Mouse (Mus musculus): ENCODE measurements around the gene Klk12.

The Klk12 gene

DNA sequence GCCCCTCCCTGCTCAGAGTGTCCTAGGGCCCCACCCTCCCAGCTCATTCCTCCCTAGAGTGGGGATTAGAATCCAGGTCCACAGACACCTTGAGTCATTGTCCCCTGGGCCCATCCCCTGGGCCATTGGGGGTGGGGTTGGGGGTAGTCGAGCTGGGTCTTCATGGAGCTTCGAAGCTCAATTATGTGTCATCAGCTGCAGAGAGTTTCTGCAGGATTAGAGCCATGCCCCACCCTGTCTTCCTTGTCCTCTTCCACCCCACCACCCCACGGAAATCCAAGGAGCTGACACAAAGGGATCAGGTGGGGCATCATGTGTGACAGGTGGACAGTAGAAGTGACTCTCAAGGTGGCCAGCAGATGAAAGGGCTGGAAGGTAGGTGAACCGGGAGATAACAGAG lies at the start of gene Klk12:
Gene Klk12 (plus strand): TSS at position 301 of the 400 bp plus-strand sequence.
- DNase-seq (ENCODE audit: low read depth, low spot score) = no peak

DNA sequence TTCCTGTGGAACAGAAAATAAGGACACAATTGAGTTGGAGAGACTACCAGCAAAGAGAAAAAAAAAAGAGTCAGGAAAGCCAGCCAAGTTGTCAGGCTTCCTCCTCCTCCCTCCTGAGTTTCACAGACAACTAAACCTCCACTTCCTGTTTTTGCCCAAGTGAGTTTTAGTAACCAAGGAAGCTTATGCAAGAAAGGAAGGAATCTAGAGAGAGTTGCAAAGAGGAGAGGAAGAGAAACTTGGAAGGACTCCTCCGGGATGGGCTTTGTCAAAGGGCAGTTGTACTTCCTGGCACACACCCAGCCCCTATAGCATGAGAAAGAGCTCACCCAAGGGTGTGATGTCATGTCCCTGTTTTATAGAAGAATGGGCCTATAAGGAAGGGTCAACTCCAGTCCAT lies 20.9 kb upstream of the Klk12 start:
- DNase-seq (ENCODE audit: low read depth, low spot score) = peak; percentile 16

DNA sequence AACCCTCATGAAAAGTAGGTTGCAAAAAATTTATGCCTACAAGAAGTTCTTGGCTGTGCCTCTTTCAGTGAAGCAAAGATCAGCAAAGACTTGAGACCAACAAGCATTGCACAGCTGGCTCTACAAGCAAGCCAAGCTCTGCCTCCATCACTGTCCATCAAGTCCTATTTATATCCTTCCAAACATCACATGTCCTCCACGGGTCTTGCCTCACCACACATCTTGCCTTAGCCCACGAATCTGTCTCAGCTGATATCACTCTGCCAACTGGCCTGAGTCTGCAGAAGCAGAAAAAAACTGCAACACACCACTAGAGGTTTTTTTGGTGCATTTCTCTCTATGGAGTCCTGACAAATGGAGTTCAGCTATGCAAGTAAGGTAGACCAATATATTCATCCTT lies 15.9 kb upstream of the Klk12 start:
- peak; percentile 17 for DNase-seq (ENCODE audit: low read depth, low spot score)

DNA sequence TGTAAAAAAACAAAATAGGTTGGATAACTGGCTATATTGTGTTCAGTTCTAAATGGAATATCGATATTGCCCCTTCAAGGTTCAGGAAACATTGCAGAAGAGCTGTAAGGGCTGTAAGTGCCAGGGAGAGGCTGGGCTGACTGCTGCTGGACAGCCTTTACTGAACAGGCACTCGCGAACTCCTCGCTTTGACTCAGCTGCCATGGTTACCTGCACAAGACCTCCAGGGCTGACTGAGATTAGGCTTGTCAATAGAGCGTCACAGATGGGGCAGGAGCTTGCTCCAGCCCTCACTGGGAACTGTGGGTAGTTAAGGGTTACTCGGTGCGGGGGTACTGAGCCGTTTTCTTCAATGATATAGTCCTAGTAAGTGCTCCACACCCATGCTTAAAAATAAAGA lies 2.2 kb upstream of the Klk12 start:
- DNase-seq (ENCODE audit: low read depth, low spot score) = no peak

DNA sequence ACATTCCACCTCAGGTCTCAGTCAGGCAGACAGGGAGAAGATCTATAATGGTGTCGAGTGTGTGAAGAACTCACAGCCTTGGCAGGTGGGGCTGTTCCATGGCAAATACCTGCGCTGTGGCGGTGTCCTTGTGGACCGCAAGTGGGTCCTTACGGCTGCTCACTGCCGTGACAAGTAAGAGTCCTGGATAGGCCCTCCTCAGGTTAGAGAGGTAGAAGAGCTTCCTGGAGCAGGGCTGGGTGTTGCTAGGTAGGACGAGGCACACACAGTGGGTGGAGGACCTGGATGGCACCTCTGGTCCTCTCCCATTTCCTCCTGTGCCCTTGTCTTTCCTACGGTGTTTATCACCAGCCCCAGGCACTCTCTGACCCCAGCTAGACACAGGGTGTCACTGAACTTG lies 939 bp downstream of the Klk12 start:
- DNase-seq (ENCODE audit: low read depth, low spot score) = no peak

DNA sequence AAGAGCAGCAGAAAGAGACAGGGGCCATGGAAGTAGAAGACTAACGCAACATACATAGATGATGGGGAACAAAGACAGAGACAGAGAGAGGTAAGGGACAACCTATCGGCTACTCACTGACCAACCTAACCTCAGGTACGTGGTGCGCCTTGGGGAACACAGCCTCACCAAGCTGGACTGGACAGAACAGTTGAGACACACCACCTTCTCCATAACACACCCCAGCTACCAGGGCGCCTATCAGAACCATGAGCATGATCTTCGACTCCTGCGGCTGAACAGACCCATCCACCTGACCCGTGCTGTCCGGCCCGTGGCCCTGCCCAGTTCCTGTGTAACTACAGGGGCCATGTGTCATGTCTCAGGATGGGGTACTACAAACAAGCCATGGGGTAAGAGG lies 2.0 kb downstream of the Klk12 start:
- no peak for DNase-seq (ENCODE audit: low read depth, low spot score)

DNA sequence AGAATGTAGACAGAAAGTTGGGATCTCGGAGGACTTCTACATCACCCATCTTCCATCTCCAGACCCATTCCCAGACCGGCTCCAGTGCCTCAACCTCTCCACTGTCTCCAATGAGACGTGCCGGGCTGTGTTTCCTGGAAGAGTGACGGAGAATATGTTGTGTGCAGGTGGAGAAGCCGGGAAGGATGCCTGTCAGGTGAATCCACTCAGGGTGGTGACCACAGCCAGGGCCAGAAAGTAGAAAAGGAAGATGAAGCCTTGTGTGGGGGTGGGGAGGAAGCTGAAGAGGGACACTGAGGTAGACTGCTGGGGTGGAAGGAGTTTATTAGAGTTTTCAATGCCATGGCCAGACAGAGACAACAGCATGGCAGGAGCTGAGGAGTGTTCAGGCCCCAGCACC lies 3.2 kb downstream of the Klk12 start:
- no peak for DNase-seq (ENCODE audit: low read depth, low spot score)

DNA sequence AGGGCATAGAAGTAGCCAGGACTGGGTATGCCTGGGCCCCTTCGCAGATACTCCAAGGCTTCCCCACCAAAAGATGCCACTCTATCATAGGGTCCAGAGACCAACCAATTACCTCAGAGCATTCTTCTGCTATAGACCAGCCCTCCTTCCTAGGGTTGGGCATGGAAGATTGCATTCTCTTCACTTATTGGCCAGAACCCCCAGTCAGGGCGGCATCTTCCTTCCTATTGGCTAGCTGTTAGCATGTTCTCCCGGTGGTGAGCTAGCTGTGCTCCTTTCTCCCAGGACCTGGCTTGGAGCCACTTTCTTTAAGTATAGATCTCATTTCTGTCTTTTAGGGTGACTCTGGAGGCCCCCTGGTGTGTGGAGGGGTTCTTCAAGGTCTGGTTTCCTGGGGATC lies 4.2 kb downstream of the Klk12 start:
- no peak for DNase-seq (ENCODE audit: low read depth, low spot score)

DNA sequence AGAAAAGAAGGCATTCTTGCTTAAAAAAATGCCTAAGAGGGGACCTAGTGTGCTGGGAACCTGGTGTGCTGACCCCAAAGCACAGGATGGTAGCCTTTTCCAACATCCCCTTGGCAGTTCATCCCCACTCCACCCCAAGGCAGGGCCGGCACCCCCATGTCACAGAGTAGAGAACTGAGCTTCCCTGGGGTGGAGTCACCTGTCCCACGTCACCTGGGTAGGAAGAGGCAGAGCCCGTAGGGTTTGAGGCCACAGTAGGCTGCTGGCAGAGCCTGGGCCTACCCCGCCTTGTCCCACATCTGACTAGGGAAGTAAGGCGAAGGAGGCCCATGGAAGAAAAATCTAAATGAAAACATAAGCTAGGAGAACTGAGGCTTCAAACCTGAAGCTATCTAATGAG lies 5.7 kb downstream of the Klk12 start, which contains the start of gene Klk11:
Gene Klk11 (plus strand): TSS at position 241 of the 400 bp plus-strand sequence.
- DNase-seq (ENCODE audit: low read depth, low spot score) = no peak

DNA sequence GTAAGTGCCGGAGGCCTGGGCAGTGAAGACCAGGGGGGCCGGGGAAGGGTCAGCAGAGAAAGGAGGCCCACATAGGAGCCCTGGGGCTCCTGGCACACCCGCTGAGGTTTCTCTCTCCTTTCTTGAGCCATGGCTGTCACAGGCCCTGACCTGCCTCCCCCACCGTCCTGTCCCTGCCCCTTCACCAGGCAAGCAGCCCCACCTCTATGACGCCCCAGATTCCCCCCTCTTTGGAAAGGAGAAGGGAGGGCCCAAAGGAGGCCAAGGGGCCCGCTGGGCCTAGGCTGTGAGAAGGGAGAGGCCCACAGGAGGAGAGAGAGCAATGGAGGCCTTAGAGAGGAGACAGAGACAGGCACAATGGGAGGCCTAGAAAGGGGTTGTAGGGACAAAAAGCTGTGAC lies 6.1 kb downstream of the Klk12 start:
- DNase-seq (ENCODE audit: low read depth, low spot score) = no peak

DNA sequence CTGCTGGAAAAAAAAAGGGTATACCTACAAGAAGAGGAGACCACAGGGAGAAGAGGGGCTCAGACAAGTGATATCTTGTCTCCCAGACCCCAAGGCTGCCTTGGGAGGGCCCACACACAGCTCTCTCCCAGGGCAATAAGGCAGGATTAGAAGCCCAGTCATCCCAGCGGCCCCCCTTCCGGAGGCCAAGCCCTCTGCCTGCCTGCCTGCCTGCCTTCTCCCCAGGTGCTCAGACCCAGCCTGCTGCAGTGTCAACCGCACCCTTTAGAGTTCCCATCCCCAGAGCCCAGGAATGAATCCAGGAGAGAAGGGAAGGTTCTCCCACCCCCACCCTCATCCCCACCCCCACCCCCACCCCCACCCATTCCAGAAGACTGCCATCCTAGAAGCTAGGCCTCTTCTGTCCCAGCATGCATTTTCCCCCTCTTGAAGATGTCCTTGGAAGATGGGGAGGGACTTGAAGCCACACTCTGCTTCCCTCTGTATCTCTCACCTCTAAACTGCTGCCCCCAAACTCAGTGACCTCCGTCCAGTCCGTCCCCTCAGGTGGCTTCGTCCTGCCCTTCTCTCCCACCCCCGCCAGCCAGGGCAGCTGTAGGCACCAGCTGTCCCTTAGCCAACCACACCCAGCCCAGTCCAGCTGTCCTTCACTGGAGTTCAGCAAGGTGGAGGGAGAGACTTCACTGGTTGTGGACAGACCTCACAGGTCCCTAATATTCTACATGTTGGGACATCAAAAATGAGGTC lies 6.8 kb downstream of the Klk12 start:
- DNase-seq (ENCODE audit: low read depth, low spot score) = no peak

DNA sequence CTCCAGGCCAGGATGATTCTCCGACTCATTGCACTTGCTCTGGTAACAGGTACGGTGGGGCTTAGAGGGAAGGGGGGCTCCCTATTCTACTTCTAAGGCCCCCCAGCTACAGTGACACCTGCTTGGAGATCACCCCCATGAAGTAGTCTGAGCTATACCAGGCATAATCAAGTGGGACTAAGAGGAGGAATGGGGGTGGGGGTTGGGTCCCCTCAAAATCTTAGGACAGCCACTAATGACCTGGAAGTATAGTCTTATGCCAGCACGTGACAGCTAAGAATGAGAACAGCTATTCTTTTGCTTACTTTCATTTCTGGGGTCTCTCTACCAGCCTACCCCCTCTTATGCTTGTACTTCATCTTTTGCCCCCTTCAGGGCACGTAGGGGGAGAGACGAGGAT lies 7.8 kb downstream of the Klk12 start:
- no peak for DNase-seq (ENCODE audit: low read depth, low spot score)

DNA sequence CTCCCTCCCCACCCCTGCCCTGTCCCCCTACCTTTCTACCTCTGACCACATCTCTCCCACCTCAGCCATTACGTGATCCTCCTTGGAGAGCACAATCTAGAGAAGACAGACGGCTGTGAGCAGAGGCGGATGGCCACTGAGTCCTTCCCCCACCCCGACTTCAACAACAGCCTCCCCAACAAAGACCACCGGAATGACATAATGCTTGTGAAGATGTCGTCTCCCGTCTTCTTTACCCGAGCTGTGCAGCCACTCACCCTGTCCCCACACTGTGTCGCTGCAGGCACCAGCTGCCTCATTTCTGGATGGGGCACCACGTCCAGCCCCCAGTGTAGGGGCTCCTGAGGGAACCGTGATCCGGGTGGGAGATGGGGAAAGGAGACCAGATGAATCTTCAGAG lies 8.7 kb downstream of the Klk12 start:
- no peak for DNase-seq (ENCODE audit: low read depth, low spot score)

DNA sequence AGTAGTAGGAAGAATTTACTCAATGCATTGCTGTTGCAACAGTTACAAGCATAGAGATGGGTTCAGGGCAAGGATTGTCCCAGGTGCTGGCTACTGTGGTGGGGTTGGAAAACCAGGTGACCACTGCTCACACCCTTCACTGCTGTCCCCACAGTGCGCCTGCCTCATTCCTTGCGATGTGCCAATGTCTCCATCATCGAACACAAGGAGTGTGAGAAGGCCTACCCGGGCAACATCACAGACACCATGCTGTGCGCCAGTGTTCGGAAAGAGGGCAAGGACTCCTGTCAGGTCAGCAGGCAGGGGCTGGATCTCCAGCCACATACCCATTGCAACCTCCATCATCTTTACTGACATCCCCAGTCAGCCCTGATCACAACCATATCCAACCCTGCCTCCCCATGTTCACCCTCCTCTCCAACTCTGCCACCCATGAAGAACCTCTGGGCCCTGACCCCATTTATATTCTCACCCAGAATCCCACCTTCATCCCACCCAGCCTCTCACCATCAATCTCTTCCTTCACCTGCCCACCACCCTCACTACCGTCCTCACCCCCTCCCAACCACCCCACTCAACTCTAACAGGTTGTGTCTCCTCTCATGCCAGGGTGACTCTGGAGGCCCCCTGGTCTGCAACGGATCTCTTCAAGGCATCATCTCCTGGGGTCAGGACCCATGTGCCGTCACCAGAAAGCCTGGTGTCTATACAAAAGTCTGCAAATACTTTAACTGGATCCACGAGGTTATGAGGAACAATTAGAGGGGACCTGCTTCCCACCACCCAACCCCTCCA lies 9.7 kb downstream of the Klk12 start:
- no peak for DNase-seq (ENCODE audit: low read depth, low spot score)

DNA sequence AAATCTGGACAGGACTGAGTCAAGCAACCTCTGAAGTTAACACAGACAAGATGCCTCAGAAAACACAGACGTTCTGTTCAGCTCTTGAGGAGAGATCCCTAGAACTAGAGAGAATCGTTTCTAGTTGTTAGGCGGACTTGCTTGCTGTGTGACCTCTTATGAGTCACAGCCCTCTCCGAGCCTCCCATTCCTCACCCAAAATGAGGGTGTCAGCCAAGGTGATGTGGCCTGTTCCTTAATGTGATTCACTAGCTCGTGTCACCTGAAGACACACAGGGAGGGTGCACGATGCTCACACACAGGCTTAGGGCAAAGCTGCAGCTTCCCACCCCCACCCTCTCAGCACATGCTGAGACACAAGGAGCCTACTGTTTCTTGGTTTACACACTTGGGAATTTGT lies 11.5 kb downstream of the Klk12 start:
- peak; percentile 45 for DNase-seq (ENCODE audit: low read depth, low spot score)

DNA sequence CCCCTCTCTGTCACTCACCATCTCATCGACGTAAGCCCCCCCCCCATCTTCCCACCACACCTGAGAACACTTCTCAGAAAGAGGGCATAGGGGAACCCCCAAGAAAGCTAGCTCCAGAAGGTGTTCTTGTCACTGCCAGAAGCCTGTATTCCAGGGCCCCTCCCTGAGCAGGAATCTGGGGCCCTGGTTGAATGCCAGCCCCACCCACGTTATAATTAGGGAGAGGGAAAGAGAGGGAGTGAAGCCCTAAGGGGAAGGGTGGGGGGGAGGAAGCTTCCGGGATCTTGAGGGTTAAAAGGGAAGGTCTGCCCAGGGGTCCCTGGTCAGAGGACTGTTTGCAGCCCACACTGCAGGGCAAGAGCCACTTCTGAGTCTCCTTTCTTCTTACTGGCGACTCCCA lies 12.0 kb downstream of the Klk12 start, which contains the start of gene Klk10:
Gene Klk10 (plus strand): TSS at position 290 of the 400 bp plus-strand sequence.
- DNase-seq (ENCODE audit: low read depth, low spot score) = peak; percentile 49

DNA sequence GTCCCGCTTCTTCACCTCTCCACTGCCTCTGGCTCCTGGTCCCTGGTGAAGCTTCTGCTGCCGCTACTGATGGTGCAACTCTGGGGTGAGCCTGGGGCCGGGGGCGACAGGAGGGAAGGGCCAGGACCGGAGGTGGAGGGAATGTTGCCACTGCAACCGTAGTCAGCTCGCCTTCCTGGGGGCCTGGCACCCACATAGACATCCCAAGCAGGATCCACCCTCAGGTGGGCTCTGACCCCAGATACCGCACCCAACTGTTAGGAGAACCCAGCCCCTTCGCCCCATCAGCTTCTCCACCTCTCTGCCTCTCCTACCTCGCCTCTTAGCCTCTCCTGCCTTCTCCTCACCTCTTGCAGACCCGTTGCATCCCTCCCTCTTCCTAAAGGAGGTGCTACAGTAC lies 12.8 kb downstream of the Klk12 start:
- DNase-seq (ENCODE audit: low read depth, low spot score) = no peak

DNA sequence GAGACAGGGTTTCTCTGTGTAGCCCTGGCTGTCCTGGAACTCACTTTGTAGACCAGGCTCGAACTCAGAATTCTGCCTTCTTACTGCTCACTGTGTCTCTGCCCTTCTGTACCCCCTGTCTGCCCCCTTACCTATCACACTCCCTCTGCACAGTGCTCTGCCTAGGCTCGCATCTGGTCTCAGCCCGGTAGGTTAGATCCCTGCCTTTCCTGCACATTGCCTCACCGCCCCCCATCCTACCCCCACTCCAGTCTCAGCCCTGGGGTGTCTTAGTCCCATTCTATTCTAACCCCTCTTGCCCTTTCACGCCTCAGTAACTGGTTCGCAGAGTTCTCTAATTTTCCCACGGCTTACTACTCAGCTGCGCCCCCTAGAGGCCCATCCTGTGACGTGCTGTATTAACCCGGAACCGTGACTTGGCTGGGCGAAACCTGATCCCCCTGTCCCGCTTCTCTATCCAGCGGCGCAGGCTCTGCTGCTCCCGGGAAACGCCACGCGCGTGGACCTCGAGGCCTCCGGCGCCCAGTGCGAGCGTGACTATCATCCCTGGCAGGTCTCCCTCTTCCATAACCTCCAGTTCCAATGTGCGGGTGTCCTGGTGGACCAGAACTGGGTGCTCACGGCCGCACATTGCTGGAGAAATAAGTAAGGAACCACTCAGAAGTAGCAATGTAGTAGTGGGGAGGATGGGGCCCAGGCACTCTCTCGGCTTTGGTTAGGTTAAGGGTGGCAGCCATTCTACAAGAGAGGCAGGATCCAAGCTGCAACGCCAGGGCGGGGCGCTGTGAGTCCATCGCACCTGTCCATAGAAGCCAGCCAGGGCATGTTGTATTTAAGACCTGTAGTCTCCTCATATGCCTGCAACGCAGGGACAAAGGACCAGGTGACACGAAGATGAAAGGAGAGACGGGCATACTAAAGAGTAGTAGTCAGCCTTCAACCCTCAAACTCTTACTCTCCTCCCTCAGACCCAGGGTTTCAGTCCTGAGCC lies 13.9 kb downstream of the Klk12 start:
- no peak for DNase-seq (ENCODE audit: low read depth, low spot score)

DNA sequence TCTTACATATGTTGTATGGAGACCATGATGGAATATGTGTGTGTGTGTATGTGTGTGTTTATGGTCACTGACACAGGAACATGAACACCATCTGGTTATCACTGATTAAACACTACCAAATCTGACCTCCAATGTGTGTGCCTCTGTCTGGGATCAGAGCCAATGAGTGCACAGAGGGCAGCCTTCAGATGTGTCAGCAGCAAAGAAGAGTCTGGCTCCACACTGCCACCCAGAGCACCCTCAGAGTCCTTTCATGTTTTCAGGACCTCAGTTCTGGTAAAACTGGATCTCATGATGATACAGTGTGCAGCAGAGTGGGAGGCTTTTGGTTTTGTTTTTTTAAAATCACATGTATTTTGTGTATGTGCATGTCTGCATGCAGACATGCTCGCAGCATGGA lies 16.6 kb downstream of the Klk12 start:
- DNase-seq (ENCODE audit: low read depth, low spot score) = peak; percentile 83

DNA sequence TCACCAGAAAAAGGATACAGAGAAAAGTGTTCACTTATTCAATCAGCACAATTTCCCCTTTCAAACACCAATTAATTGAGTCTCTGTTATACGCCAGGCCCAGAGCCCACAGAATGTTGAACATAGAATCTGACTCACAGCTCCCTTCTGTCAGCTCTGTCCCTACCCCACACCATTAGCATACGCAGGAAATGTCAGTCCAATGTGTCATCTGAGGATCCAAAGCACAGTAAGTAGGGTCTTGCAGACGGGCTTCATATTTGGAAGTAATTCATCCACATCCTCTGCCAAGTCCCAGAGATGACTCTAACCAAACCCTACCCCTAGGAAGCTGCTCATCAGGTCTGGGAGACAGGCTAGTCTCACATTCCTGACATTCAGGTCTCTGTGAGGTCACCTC lies 19.4 kb downstream of the Klk12 start:
- peak; percentile 84 for DNase-seq (ENCODE audit: low read depth, low spot score)

DNA sequence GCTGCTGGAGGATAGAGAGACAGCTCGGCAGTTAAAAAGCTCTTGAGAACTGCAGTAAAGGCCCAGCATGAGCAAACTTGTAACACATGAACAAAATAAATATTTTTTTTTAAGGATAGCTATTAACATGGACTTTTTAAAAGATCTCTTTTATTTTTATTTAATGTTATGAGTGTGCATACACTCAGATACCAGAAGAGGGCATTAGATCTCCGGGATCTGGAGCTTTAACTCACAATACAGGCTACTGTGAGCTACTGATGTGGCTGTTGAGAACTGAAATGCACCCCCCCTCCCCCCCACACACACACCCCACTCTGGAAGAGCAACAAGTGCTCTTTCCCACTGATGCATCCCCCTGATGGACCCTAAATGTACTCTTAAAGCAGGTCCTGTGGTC lies 20.6 kb downstream of the Klk12 start:
- peak; percentile 44 for DNase-seq (ENCODE audit: low read depth, low spot score)

DNA sequence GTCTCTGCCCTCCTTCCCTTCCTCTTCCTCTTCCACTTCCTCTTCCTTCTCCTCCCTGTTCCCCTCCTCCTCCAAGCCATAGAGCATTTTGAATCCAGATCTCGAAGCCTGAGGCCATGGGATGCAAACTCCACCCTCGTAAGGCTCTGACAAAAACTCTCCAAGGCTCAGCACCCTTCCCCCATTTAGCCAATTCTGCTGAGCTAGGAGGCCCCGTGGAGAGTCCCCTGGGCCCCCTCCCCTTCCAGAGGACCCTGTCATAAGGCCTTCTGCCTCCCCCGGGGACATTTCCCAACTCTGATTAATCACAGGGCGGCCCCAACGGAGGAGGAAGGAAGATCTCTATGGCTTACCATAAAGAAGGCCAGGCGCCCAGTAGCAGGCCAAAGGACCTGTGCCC lies 22.9 kb downstream of the Klk12 start, which contains the start of gene Klk9:
Gene Klk9 (plus strand): TSS at position 301 of the 400 bp plus-strand sequence.
- DNase-seq (ENCODE audit: low read depth, low spot score) = no peak
